Mouse (Mus musculus) heart, embryonic 16.5 days (tissue): ENCODE measurements around the gene Ythdc1. TPM values are rescaled to one million over a fixed set of nuclear protein-coding genes. Genes with fewer than 3 reads are reported as not detected.
"Not testable (repeated sequence)": the region's sequence is repeated elsewhere in the genome, so short reads cannot be mapped to it uniquely, and the experiment has no call there.

Experiments
- ATAC-seq: fragments of 200-750 bp; cut with Nextera tagmentation; replicated peaks from 2 replicates; pipeline ENCODE4 v1.8.0; 2017; ENCODE audit warnings: moderate number of reproducible peaks; ENCODE audit not compliant: insufficient read depth, low FRiP score; ENCODE audit errors: extremely low read depth
- H3K27ac ChIP-seq: fragments of 300-500 bp; sonication (generic); 2 replicates; pipeline ENCODE4 v1.5.1; 2014; ENCODE audit warnings: mild to moderate bottlenecking, low read length, control low read depth, moderate library complexity
- H3K27me3 ChIP-seq: fragments of 300-500 bp; sonication (generic); 2 replicates; pipeline ENCODE4 v1.6.1; 2014; ENCODE audit warnings: low read length, mixed read lengths; ENCODE audit not compliant: control insufficient read depth, insufficient read depth
- H3K36me3 ChIP-seq: fragments of 300-500 bp; sonication (generic); 2 replicates; pipeline ENCODE4 v1.6.1; 2014; ENCODE audit not compliant: control insufficient read depth, insufficient read depth
- H3K4me1 ChIP-seq: fragments of 300-500 bp; sonication (generic); 2 replicates; pipeline ENCODE4 v1.6.1; 2014; ENCODE audit warnings: low read length, mixed read lengths; ENCODE audit not compliant: control insufficient read depth, insufficient read depth
- H3K4me2 ChIP-seq: fragments of 300-500 bp; sonication (generic); 2 replicates; pipeline ENCODE4 v1.6.1; 2014; ENCODE audit warnings: low read depth, mild to moderate bottlenecking, control low read depth, low read length
- H3K4me3 ChIP-seq: fragments of 300-500 bp; sonication (generic); 2 replicates; pipeline ENCODE4 v1.5.1; 2014; ENCODE audit warnings: mild to moderate bottlenecking, control low read depth, low read length
- H3K9ac ChIP-seq: fragments of 300-500 bp; sonication (generic); 2 replicates; pipeline ENCODE4 v1.6.1; 2014; ENCODE audit warnings: low read length, control low read depth
- H3K9me3 ChIP-seq: fragments of 300-500 bp; sonication (generic); replicated peaks from 2 replicates; pipeline ENCODE4 v1.6.1; 2016; ENCODE audit warnings: low read length; ENCODE audit not compliant: control insufficient read depth
- WGBS: fragments of 180-500 bp; shearing (Covaris S2); extraction: QIAGEN DNeasy Blood & Tissue Kit; methylation state at CpG from one replicate; pipeline ENCODE4 v1.1.7; 2014; 5-methylcytosine and 5-hydroxymethylcytosine counted together
- polyA plus RNA-seq: library from polyadenylated mRNA; unstranded; fragments of >200 nt; fragmentation: Nextera tagmentation; extraction: Ambion mirVana; gene quantifications from 2 replicates; pipeline ENCODE4 v1.2.1, GENCODE M21; 2015

The Ythdc1 gene
- polyA plus RNA-seq, 1 experiment from 2014 or later, result 25.2 TPM

- no peak for ATAC-seq
- H3K27me3 ChIP-seq, result no peaks in the 10 kb centered on the region
- H3K36me3 ChIP-seq, result no peaks in the 10 kb centered on the region
- no peaks in the 10 kb centered on the region for H3K9me3 ChIP-seq
- no peak overlapping the region for H3K4me2 ChIP-seq
- H3K4me1 ChIP-seq, result no peaks in the 10 kb centered on the region
- no peak overlapping the region for H3K27ac ChIP-seq
- H3K9ac ChIP-seq, result no peak overlapping the region
- H3K4me3 ChIP-seq, result no peak overlapping the region
- WGBS, result 55% methylated on average over 4 of the region's 4 CpGs
Observed at GRCm38 (mm10) chr5:86792249-86792648, 11.8 kb upstream of the Ythdc1 start.

GRCm38 (mm10) chr5:86792807-86793206, 11.2 kb upstream of the Ythdc1 start:
- 50% methylated on average over 8 of the region's 8 CpGs for WGBS
- H3K4me3 ChIP-seq, result no peak overlapping the region
- no peaks in the 10 kb centered on the region for H3K36me3 ChIP-seq
- H3K9me3 ChIP-seq, result no peaks in the 10 kb centered on the region
- no peak for ATAC-seq
- H3K4me2 ChIP-seq, result no peak overlapping the region
- H3K9ac ChIP-seq, result no peak overlapping the region
- no peaks in the 10 kb centered on the region for H3K4me1 ChIP-seq
- H3K27me3 ChIP-seq, result no peaks in the 10 kb centered on the region
- no peak overlapping the region for H3K27ac ChIP-seq

GRCm38 (mm10) chr5:86816795-86817194, 12.8 kb downstream of the Ythdc1 start:
- no peak overlapping the region for H3K9ac ChIP-seq
- no peak for ATAC-seq
- 0 out of 2 replicates have a peak, but pooled peaks cover 2% of the 10 kb centered on the region for H3K4me1 ChIP-seq
- H3K9me3 ChIP-seq, result no peaks in the 10 kb centered on the region
- 74% methylated on average over 3 of the region's 3 CpGs for WGBS
- no peak overlapping the region for H3K4me2 ChIP-seq
- no peak overlapping the region for H3K4me3 ChIP-seq
- no peaks in the 10 kb centered on the region for H3K27me3 ChIP-seq
- no peak overlapping the region for H3K27ac ChIP-seq
- peaks cover 7% of the 10 kb centered on the region for H3K36me3 ChIP-seq

GRCm38 (mm10) chr5:86836378-86836777, 32.4 kb downstream of the Ythdc1 start:
- 94% methylated on average over 4 of the region's 4 CpGs for WGBS
- not testable (repeated sequence) for H3K4me1 ChIP-seq, ATAC-seq, H3K9ac ChIP-seq, H3K4me3 ChIP-seq, H3K4me2 ChIP-seq, H3K27me3 ChIP-seq, H3K9me3 ChIP-seq, H3K27ac ChIP-seq
- peaks cover 18% of the 10 kb centered on the region for H3K36me3 ChIP-seq

GRCm38 (mm10) chr5:86838110-86838509, 34.1 kb downstream of the Ythdc1 start:
- ATAC-seq, result no peak
- Histone ChIP-seq H3K9me3 (no peaks in the 10 kb centered on the region), H3K4me2 (no peak overlapping the region), H3K9ac (no peak overlapping the region), H3K4me3 (no peak overlapping the region), H3K4me1 (no peaks in the 10 kb centered on the region), H3K36me3 (peaks cover 16% of the 10 kb centered on the region), H3K27me3 (no peaks in the 10 kb centered on the region), H3K27ac (no peak overlapping the region)
- 71% methylated on average over 1 of the region's 1 CpGs for WGBS

GRCm38 (mm10) chr5:86839472-86839871, 35.5 kb downstream of the Ythdc1 start:
- no peak overlapping the region for H3K27ac ChIP-seq
- WGBS, result 59% methylated on average over 1 of the region's 1 CpGs
- H3K9me3 ChIP-seq, result no peaks in the 10 kb centered on the region
- H3K4me3 ChIP-seq, result no peak overlapping the region
- H3K4me1 ChIP-seq, result no peaks in the 10 kb centered on the region
- ATAC-seq, result no peak
- no peak overlapping the region for H3K4me2 ChIP-seq
- no peaks in the 10 kb centered on the region for H3K27me3 ChIP-seq
- H3K36me3 ChIP-seq, result peaks cover 13% of the 10 kb centered on the region
- no peak overlapping the region for H3K9ac ChIP-seq

GRCm38 (mm10) chr5:86840207-86840606, 36.2 kb downstream of the Ythdc1 start:
- WGBS, result 98% methylated on average over 2 of the region's 2 CpGs
- Histone ChIP-seq H3K27me3 (no peaks in the 10 kb centered on the region), H3K4me1 (no peaks in the 10 kb centered on the region), H3K4me3 (no peak overlapping the region), H3K4me2 (no peak overlapping the region), H3K36me3 (peaks cover 11% of the 10 kb centered on the region), H3K9ac (no peak overlapping the region), H3K27ac (no peak overlapping the region), H3K9me3 (no peaks in the 10 kb centered on the region)
- no peak for ATAC-seq

GRCm38 (mm10) chr5:86841261-86841660, 37.2 kb downstream of the Ythdc1 start:
- not testable (repeated sequence) for H3K27me3 ChIP-seq, H3K4me2 ChIP-seq, ATAC-seq, H3K9me3 ChIP-seq, H3K27ac ChIP-seq, H3K4me3 ChIP-seq, H3K9ac ChIP-seq, H3K4me1 ChIP-seq, H3K36me3 ChIP-seq

GRCm38 (mm10) chr5:86850104-86850503, 46.1 kb downstream of the Ythdc1 start:
- Histone ChIP-seq H3K9ac (no peak overlapping the region), H3K9me3 (no peaks in the 10 kb centered on the region), H3K27ac (no peak overlapping the region), H3K27me3 (no peaks in the 10 kb centered on the region), H3K4me1 (no peaks in the 10 kb centered on the region), H3K4me2 (no peak overlapping the region), H3K4me3 (no peak overlapping the region), H3K36me3 (no peaks in the 10 kb centered on the region)
- no peak for ATAC-seq

GRCm38 (mm10) chr5:86851658-86852057, 47.6 kb downstream of the Ythdc1 start:
- Histone ChIP-seq H3K27me3 (no peaks in the 10 kb centered on the region), H3K9me3 (no peaks in the 10 kb centered on the region), H3K4me1 (peaks cover under 1% of the 10 kb centered on the region; the same call in 1 of the 2 replicates), H3K27ac (no peak overlapping the region), H3K36me3 (no peaks in the 10 kb centered on the region), H3K9ac (no peak overlapping the region), H3K4me3 (no peak overlapping the region), H3K4me2 (no peak overlapping the region)
- 28% methylated on average over 5 of the region's 5 CpGs for WGBS
- ATAC-seq, result no peak
